Mouse (Mus musculus): ENCODE measurements around the gene Gabrb1. TPM values are rescaled to one million over a fixed set of nuclear protein-coding genes. Genes with fewer than 3 reads are reported as not detected.

Gene Gabrb1
- polyA plus RNA-seq, 1 experiment from 2014 or later, result 18.8 TPM

Other genes with a start within 250 kb of the Gabrb1 start
- gene Cox7b2, start 109.9 kb upstream of the Gabrb1 start, polyA plus RNA-seq (2015; fragmentation: Nextera tagmentation; extraction: Ambion mirVana), result 0.34 and 0.89 TPM in 2 replicates
- 18.2 and 20.2 TPM in 2 replicates for gene Gabra4, start 195 bp downstream of the Gabrb1 start, polyA plus RNA-seq (2015; fragmentation: Nextera tagmentation; extraction: Ambion mirVana)